Mouse (Mus musculus) intestine, postnatal 0 days (tissue): ENCODE data around the gene Tert. TPM values are rescaled to one million over a fixed set of nuclear protein-coding genes. Genes with fewer than 3 reads are reported as not detected.

Experiments
- ATAC-seq: fragments of 200-750 bp; cut with Nextera tagmentation; 2 replicates; pipeline ENCODE4 v1.8.0; 2017; ENCODE audit warnings: mild to moderate bottlenecking, moderate TSS enrichment, moderate library complexity
- H3K27ac ChIP-seq: fragments of 300-500 bp; sonication (generic); 2 replicates; pipeline ENCODE4 v1.5.1; 2014; ENCODE audit warnings: mild to moderate bottlenecking, low read depth, low read length, moderate library complexity
- H3K27me3 ChIP-seq: fragments of 300-500 bp; sonication (generic); replicated peaks from 2 replicates; pipeline ENCODE4 v1.6.1; 2014; ENCODE audit warnings: low read length, mixed read lengths; ENCODE audit not compliant: control insufficient read depth, insufficient read depth
- H3K36me3 ChIP-seq: fragments of 300-500 bp; sonication (generic); 2 replicates; pipeline ENCODE4 v1.6.1; 2014; ENCODE audit warnings: mild to moderate bottlenecking, moderate library complexity; ENCODE audit not compliant: control insufficient read depth, insufficient read depth
- H3K4me1 ChIP-seq: fragments of 300-500 bp; sonication (generic); replicated peaks from 2 replicates; pipeline ENCODE4 v1.6.1; 2014; ENCODE audit warnings: antibody characterized with exemption, low read length, mixed read lengths; ENCODE audit not compliant: control insufficient read depth, insufficient read depth
- H3K4me2 ChIP-seq: fragments of 300-500 bp; sonication (generic); replicated peaks from 2 replicates; pipeline ENCODE4 v1.6.1; 2014; ENCODE audit warnings: low read depth, mild to moderate bottlenecking, moderate library complexity
- H3K4me3 ChIP-seq: fragments of 300-500 bp; sonication (generic); 2 replicates; pipeline ENCODE4 v1.5.1; 2014; ENCODE audit warnings: low read depth, low read length
- H3K9ac ChIP-seq: fragments of 300-500 bp; sonication (generic); 2 replicates; pipeline ENCODE4 v1.6.1; 2014; ENCODE audit warnings: mild to moderate bottlenecking, low read depth, low read length
- H3K9me3 ChIP-seq: fragments of 300-500 bp; sonication (generic); 2 replicates; pipeline ENCODE4 v1.6.1; 2016; ENCODE audit warnings: mixed run types; ENCODE audit not compliant: control insufficient read depth
- CTCF ChIP-seq: sonication (generic); IDR thresholded peaks from 2 replicates; pipeline ENCODE4 v1.5.1; 2016; ENCODE audit warnings: low read depth, mild to moderate bottlenecking, control low read depth, antibody characterized with exemption, moderate library complexity
- WGBS: fragments of 180-500 bp; shearing (Covaris S2); extraction: QIAGEN DNeasy Blood & Tissue Kit; methylation state at CpG from one replicate; pipeline ENCODE4 v1.1.7; 2014; 5-methylcytosine and 5-hydroxymethylcytosine counted together
- polyA plus RNA-seq: library from polyadenylated mRNA; unstranded; fragments of >200 nt; fragmentation: Nextera tagmentation; extraction: Ambion mirVana; gene quantifications from 2 replicates; pipeline ENCODE4 v1.2.1, GENCODE M21; 2015

The Tert gene
- polyA plus RNA-seq, 1 experiment from 2014 or later: 2.4 TPM

DNA sequence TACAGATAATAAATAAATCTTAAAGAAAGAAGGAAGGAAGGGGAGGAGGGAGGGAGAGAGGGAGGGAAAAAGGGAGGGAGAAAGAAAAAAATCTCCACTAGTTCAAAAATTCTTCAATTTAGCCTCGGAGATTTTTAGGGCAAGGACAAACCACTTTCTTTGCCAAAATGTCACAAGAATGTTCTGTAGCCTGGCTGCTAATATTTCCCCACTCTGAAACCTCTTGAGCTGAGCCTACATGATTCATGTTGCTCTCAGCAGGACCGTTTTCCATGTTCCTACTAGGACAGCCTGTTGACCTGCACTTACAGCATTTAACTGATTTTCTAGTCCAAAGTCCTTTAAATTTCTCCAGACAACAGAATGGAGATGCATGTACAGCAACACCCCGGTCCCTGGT, 28.3 kb downstream of the Tert start:
- H3K4me2 ChIP-seq: no peak overlapping the region
- no peaks in the 10 kb centered on the region for H3K36me3 ChIP-seq
- no peak for ATAC-seq
- H3K4me3 ChIP-seq: no peak overlapping the region
- H3K27me3 ChIP-seq: no peaks in the 10 kb centered on the region
- no peaks in the 10 kb centered on the region for H3K4me1 ChIP-seq
- no peak for TF ChIP-seq CTCF
- WGBS: 58% methylated on average over 3 of the region's 3 CpGs
- H3K27ac ChIP-seq: no peak overlapping the region
- H3K9me3 ChIP-seq: no peaks in the 10 kb centered on the region
- H3K9ac ChIP-seq: no peak overlapping the region

DNA sequence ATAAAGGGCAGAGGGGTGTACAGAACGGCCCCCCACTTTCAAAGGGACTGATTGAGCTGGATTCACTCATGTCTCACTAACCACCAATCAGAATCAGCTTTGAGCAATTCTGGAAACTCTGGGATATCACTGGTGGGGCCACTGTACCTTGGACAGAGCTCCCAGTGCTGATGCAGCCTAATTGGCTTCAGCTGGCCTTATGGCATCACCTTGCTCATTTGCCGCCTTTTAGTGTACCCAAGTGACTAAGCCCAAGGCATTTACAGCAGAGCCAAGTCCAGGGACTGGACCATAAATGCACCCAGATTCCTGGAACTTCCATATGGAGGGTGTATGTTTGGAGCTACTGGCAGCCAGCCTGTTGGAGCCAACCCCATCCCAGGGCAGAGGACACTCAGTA, 32.2 kb downstream of the Tert start:
- 26% methylated on average over 2 of the region's 2 CpGs for WGBS
- peak; percentile 93 for ATAC-seq
- no peak for TF ChIP-seq CTCF

DNA sequence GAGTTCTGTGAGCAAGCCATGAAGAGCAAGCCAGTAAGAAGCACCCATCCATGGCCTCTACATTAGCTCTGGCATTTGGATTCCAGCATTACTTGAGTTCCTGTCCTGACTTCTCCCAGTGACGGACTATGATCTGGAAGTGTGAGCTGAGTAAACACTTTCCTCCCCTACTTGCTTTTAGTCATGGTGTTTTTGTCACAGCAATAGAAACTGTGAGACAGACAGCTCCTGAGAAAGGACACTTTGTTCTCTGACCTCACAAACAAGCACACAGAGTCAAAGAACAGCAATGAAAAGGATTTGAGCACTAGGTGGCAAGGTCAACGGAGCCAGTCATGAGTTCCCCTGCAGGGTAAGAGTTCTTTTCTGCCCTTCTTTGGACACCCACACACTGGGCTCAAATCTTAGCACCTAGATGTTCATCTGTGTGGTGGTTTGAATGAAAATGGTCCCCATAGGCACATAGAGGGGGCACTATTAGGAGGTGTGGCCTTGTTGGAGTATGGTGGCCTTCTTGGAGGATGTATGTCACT, 33.5 kb downstream of the Tert start:
- H3K9ac ChIP-seq: no peak overlapping the region
- H3K9me3 ChIP-seq: no peaks in the 10 kb centered on the region
- no peak for TF ChIP-seq CTCF
- peak overlapping the region; percentile 42; the same call in 1 of the 2 replicates for H3K27ac ChIP-seq
- 65% methylated on average over 2 of the region's 2 CpGs for WGBS
- no peak overlapping the region for H3K4me2 ChIP-seq
- H3K27me3 ChIP-seq: no peaks in the 10 kb centered on the region
- ATAC-seq: peak; percentile 49
- no peaks in the 10 kb centered on the region for H3K36me3 ChIP-seq
- H3K4me1 ChIP-seq: no peaks in the 10 kb centered on the region
- no peak overlapping the region for H3K4me3 ChIP-seq

More for the DNA sequence above, 32.2 kb downstream of the Tert start:
- H3K27ac ChIP-seq: peak overlapping the region; percentile 41; the same call in 1 of the 2 replicates
- H3K4me3 ChIP-seq: no peak overlapping the region
- no peak overlapping the region for H3K9ac ChIP-seq
- H3K4me2 ChIP-seq: no peak overlapping the region
- no peaks in the 10 kb centered on the region for H3K9me3 ChIP-seq
- no peaks in the 10 kb centered on the region for H3K27me3 ChIP-seq
- H3K4me1 ChIP-seq: no peaks in the 10 kb centered on the region
- no peaks in the 10 kb centered on the region for H3K36me3 ChIP-seq

DNA sequence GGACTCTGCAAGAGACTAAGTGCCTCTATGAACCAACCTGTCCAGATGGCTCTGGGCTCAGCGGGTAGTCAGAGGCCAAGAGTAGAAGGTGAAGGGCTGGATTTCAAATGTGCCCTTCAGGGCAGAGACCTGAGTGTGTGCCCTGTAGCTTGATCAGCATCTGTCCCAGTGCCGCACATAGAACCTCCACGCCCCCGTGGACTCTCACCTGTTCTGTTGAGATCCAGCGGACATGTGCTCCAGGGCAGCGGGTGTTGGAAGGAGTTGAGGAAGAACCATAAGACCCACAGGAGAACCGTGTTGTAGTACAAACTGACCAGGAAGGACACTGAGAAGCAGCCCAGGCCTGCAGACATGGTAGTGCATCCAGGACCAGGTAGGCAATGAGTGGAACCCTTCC, 48.5 kb downstream of the Tert start:
- Histone ChIP-seq H3K4me3 (no peak overlapping the region), H3K27ac (no peak overlapping the region), H3K36me3 (no peaks in the 10 kb centered on the region), H3K9ac (no peak overlapping the region), H3K27me3 (no peaks in the 10 kb centered on the region), H3K4me2 (no peak overlapping the region), H3K9me3 (no peaks in the 10 kb centered on the region), H3K4me1 (no peaks in the 10 kb centered on the region)
- ATAC-seq: no peak
- no peak for TF ChIP-seq CTCF
- WGBS: 77% methylated on average over 7 of the region's 7 CpGs

DNA sequence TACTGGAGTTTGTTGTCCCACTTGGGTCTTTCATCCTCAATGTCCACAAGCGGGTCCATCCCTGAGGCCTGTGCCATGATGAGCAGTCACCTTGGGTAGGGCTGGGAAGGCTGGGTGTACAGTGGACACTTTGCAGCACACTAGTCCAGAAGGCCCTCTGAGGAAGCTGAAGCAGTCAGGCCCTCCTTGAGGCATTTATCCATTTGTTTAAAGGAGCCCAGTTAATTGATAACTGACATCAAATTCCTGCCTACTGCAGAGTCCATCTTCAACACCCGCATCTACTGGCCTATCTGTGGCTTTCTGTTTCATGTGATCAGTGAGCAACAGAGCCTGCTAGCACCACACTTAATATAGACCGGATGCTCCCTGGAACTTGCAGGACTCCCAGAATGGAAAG, 51.1 kb downstream of the Tert start, which contains the start of gene Slc6a18:
Gene Slc6a18, minus strand, starts transcription at position 171 of the 400 bp plus-strand sequence.
- Histone ChIP-seq H3K4me3 (no peak within 1 kb of the TSS), H3K4me1 (no peaks in the 10 kb centered on the region), H3K27ac (no peak within 1 kb of the TSS), H3K36me3 (peaks cover 6% of the 10 kb centered on the region), H3K27me3 (no peaks in the 10 kb centered on the region), H3K9ac (no peak within 1 kb of the TSS), H3K9me3 (no peaks in the 10 kb centered on the region), H3K4me2 (no peak within 1 kb of the TSS)
- ATAC-seq: no peak
- no peak for TF ChIP-seq CTCF
- WGBS: 81% methylated on average over 3 of the region's 3 CpGs

DNA sequence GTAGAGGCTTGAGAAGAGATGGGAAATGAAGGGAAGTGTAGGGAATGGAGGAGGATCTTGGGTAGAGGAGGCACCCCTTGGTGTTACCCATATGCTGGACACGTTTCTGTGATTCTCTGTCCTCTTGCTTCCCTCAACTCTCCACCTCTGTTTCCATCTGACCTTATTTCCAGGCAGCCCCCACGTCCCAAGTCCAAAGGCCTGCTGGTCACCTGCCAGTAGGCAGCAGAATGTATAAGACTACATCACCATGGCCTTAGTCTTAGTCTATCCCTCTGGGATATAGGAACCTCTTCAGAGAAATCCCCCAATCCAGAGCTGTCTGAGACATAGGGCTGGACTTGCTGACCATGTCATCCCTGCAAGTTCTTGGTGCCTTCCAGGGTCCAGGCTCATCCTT, 52.6 kb downstream of the Tert start:
- Histone ChIP-seq H3K36me3 (peaks cover 20% of the 10 kb centered on the region), H3K4me1 (no peaks in the 10 kb centered on the region), H3K9ac (no peak overlapping the region), H3K4me3 (no peak overlapping the region), H3K4me2 (no peak overlapping the region), H3K9me3 (no peaks in the 10 kb centered on the region), H3K27me3 (no peaks in the 10 kb centered on the region), H3K27ac (no peak overlapping the region)
- WGBS: 65% methylated on average over 2 of the region's 2 CpGs
- ATAC-seq: no peak
- TF ChIP-seq CTCF: no peak

DNA sequence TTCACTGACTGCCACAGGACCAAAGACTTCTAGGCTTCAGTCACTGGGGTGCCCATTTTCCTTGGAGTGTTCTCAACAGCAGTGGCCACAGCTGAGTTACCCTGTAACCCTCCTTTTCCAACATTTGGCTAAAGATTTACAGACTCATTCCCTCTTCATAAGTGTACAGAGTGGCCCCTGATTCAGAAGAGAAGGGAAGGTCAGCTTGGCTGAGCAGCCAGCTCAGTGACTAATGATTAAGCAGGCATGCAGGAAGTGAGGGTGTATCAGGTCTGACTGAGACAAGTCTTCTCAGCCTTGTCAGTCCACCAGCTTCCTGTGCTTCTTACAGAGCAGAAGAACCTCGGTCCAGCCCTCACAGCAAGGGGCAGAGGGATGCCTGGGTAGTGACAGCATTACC, 53.7 kb downstream of the Tert start:
- TF ChIP-seq CTCF: no peak
- Histone ChIP-seq H3K4me3 (no peak overlapping the region), H3K27ac (peak overlapping the region; percentile 46), H3K36me3 (peaks cover 20% of the 10 kb centered on the region), H3K4me1 (no peaks in the 10 kb centered on the region), H3K9me3 (no peaks in the 10 kb centered on the region), H3K9ac (no peak overlapping the region), H3K27me3 (no peaks in the 10 kb centered on the region), H3K4me2 (no peak overlapping the region)
- 9% methylated on average over 1 of the region's 1 CpGs for WGBS
- ATAC-seq: peak; percentile 50; the same call in 1 of the 2 replicates
